Mouse (Mus musculus): ENCODE results near the gene Rbmxl1. TPM values are rescaled to one million over a fixed set of nuclear protein-coding genes. Genes with fewer than 3 reads are reported as not detected.

Rbmxl1 gene
- total RNA-seq, 4 experiments from 2014 or later = 42.4 to 49.9 (median 43.9) TPM

- no peak for DNase-seq
Measured at GRCm38 (mm10) chr8:78489733-78490132, 19.0 kb downstream of the Rbmxl1 start.

- no peak for DNase-seq
Measured at GRCm38 (mm10) chr8:78477051-78477829, 31.5 kb downstream of the Rbmxl1 start.

- no peak for DNase-seq
Measured at GRCm38 (mm10) chr8:78467889-78468288, 40.8 kb downstream of the Rbmxl1 start.

- no peak for DNase-seq
Measured at GRCm38 (mm10) chr8:78463941-78464340, 44.8 kb downstream of the Rbmxl1 start.

- no peak for DNase-seq
Measured at GRCm38 (mm10) chr8:78456441-78456840, 52.3 kb downstream of the Rbmxl1 start.

Other genes starting within 250 kb of the Rbmxl1 start
- not detected for gene Pou4f2, start 72.3 kb downstream of the Rbmxl1 start, total RNA-seq (2022)
- gene Slc10a7, start 448 bp upstream of the Rbmxl1 start, total RNA-seq (2022) = 10 to 100 TPM; 14.7 to 22.9 (median 21.8) TPM